Mouse (Mus musculus): Measurements from ENCODE around the gene Olfr1225. TPM values are rescaled to one million over a fixed set of nuclear protein-coding genes. Genes with fewer than 3 reads are reported as not detected.
"Not testable (repeated sequence)": the region's sequence is repeated elsewhere in the genome, so short reads cannot be mapped to it uniquely, and the experiment has no call there.

The Olfr1225 gene
- not detected in 2 replicates for polyA plus RNA-seq (2015; fragmentation: Nextera tagmentation; extraction: Ambion mirVana)

GRCm38 (mm10) chr2:89174569-89174968, at the start of gene Olfr1225:
Gene Olfr1225 (minus strand): TSS chr2:89174669.
- Histone ChIP-seq H3K27ac (ENCODE audit: low read length) (no peak within 1 kb of the TSS), H3K4me1 (ENCODE audit: control insufficient read depth, insufficient read depth, low read length) (no peaks in the 10 kb centered on the region), H3K9me3 (replicated peaks; ENCODE audit: control insufficient read depth, low read length, poor library complexity, severe bottlenecking) (no peaks in the 10 kb centered on the region), H3K4me3 (ENCODE audit: low read depth, low read length) (no peak within 1 kb of the TSS), H3K36me3 (ENCODE audit: control insufficient read depth, insufficient read depth, low read length) (no peaks in the 10 kb centered on the region), H3K9ac (ENCODE audit: low read depth, low read length) (no peak within 1 kb of the TSS), H3K27me3 (ENCODE audit: control insufficient read depth, insufficient read depth, low read depth, low read length) (no peaks in the 10 kb centered on the region), H3K4me2 (ENCODE audit: low read length) (no peak within 1 kb of the TSS)
- 97% methylated on average over 1 of the region's 1 CpGs for WGBS
- ATAC-seq, result no peak

- 52% methylated on average over 2 of the region's 2 CpGs for WGBS
- no peaks in the 10 kb centered on the region for H3K9me3 ChIP-seq (replicated peaks; ENCODE audit: control insufficient read depth, low read length, poor library complexity, severe bottlenecking)
- H3K27ac ChIP-seq (ENCODE audit: low read length), result no peak within 1 kb of the TSS
- no peak within 1 kb of the TSS for H3K4me3 ChIP-seq (ENCODE audit: low read depth, low read length)
- H3K4me1 ChIP-seq (ENCODE audit: control insufficient read depth, insufficient read depth, low read length), result no peaks in the 10 kb centered on the region
- no peaks in the 10 kb centered on the region for H3K36me3 ChIP-seq (ENCODE audit: control insufficient read depth, insufficient read depth, low read length)
- no peak within 1 kb of the TSS for H3K4me2 ChIP-seq (ENCODE audit: low read length)
- no peaks in the 10 kb centered on the region for H3K27me3 ChIP-seq (ENCODE audit: control insufficient read depth, insufficient read depth, low read depth, low read length)
- ATAC-seq, result no peak
- no peak within 1 kb of the TSS for H3K9ac ChIP-seq (ENCODE audit: low read depth, low read length)
Measured at GRCm38 (mm10) chr2:89199948-89200347, 25.5 kb upstream of the Olfr1225 start, which contains the start of gene Olfr1226. Gene Olfr1226 (minus strand): TSS chr2:89200048.

GRCm38 (mm10) chr2:89196325-89196982, 22.0 kb upstream of the Olfr1225 start:
- no peaks in the 10 kb centered on the region for H3K27me3 ChIP-seq (ENCODE audit: control insufficient read depth, insufficient read depth, low read depth, low read length)
- no peak overlapping the region for H3K9ac ChIP-seq (ENCODE audit: low read depth, low read length)
- no peaks in the 10 kb centered on the region for H3K4me1 ChIP-seq (ENCODE audit: control insufficient read depth, insufficient read depth, low read length)
- no peaks in the 10 kb centered on the region for H3K36me3 ChIP-seq (ENCODE audit: control insufficient read depth, insufficient read depth, low read length)
- no peak overlapping the region for H3K27ac ChIP-seq (ENCODE audit: low read length)
- no peaks in the 10 kb centered on the region for H3K9me3 ChIP-seq (replicated peaks; ENCODE audit: control insufficient read depth, low read length, poor library complexity, severe bottlenecking)
- ATAC-seq, result no peak
- WGBS, result 90% methylated on average over 3 of the region's 3 CpGs
- no peak overlapping the region for H3K4me3 ChIP-seq (ENCODE audit: low read depth, low read length)
- H3K4me2 ChIP-seq (ENCODE audit: low read length), result no peak overlapping the region

- H3K4me1 ChIP-seq (ENCODE audit: control insufficient read depth, insufficient read depth, low read length); H3K4me3 ChIP-seq (ENCODE audit: low read depth, low read length); H3K4me2 ChIP-seq (ENCODE audit: low read length); H3K9me3 ChIP-seq (replicated peaks; ENCODE audit: control insufficient read depth, low read length, poor library complexity, severe bottlenecking); ATAC-seq; H3K36me3 ChIP-seq (ENCODE audit: control insufficient read depth, insufficient read depth, low read length); H3K27me3 ChIP-seq (ENCODE audit: control insufficient read depth, insufficient read depth, low read depth, low read length); H3K9ac ChIP-seq (ENCODE audit: low read depth, low read length); H3K27ac ChIP-seq (ENCODE audit: low read length): not testable (repeated sequence)
- WGBS, result 93% methylated on average over 4 of the region's 4 CpGs
Measured at GRCm38 (mm10) chr2:89164711-89165110, 9.8 kb downstream of the Olfr1225 start.

- not testable (repeated sequence) for ATAC-seq; H3K4me3 ChIP-seq (ENCODE audit: low read depth, low read length); H3K36me3 ChIP-seq (ENCODE audit: control insufficient read depth, insufficient read depth, low read length); H3K4me2 ChIP-seq (ENCODE audit: low read length); H3K27me3 ChIP-seq (ENCODE audit: control insufficient read depth, insufficient read depth, low read depth, low read length); H3K9me3 ChIP-seq (replicated peaks; ENCODE audit: control insufficient read depth, low read length, poor library complexity, severe bottlenecking); H3K27ac ChIP-seq (ENCODE audit: low read length); H3K4me1 ChIP-seq (ENCODE audit: control insufficient read depth, insufficient read depth, low read length); H3K9ac ChIP-seq (ENCODE audit: low read depth, low read length)
- 97% methylated on average over 8 of the region's 8 CpGs for WGBS
Measured at GRCm38 (mm10) chr2:89163991-89164390, 10.5 kb downstream of the Olfr1225 start, which contains the start of gene Olfr1224-ps1. Gene Olfr1224-ps1 (minus strand): TSS chr2:89164091.

- Histone ChIP-seq H3K4me2 (ENCODE audit: low read length) (no peak within 1 kb of the TSS), H3K27ac (ENCODE audit: low read length) (no peak within 1 kb of the TSS), H3K4me3 (ENCODE audit: low read depth, low read length) (no peak within 1 kb of the TSS), H3K4me1 (ENCODE audit: control insufficient read depth, insufficient read depth, low read length) (no peaks in the 10 kb centered on the region), H3K9ac (ENCODE audit: low read depth, low read length) (no peak within 1 kb of the TSS), H3K27me3 (ENCODE audit: control insufficient read depth, insufficient read depth, low read depth, low read length) (no peaks in the 10 kb centered on the region), H3K36me3 (ENCODE audit: control insufficient read depth, insufficient read depth, low read length) (no peaks in the 10 kb centered on the region), H3K9me3 (replicated peaks; ENCODE audit: control insufficient read depth, low read length, poor library complexity, severe bottlenecking) (no peaks in the 10 kb centered on the region)
- WGBS, result 73% methylated on average over 1 of the region's 1 CpGs
- ATAC-seq, result no peak
Measured at GRCm38 (mm10) chr2:89151460-89151859, 23.0 kb downstream of the Olfr1225 start, which contains the start of gene Olfr1223. Gene Olfr1223 (minus strand): TSS chr2:89151560.

GRCm38 (mm10) chr2:89132954-89133353, 41.5 kb downstream of the Olfr1225 start, which contains the start of gene Olfr1222:
Gene Olfr1222 (minus strand): TSS chr2:89133054.
- Histone ChIP-seq H3K4me1 (ENCODE audit: control insufficient read depth, insufficient read depth, low read length) (no peaks in the 10 kb centered on the region), H3K9me3 (replicated peaks; ENCODE audit: control insufficient read depth, low read length, poor library complexity, severe bottlenecking) (no peaks in the 10 kb centered on the region), H3K27me3 (ENCODE audit: control insufficient read depth, insufficient read depth, low read depth, low read length) (no peaks in the 10 kb centered on the region), H3K27ac (ENCODE audit: low read length) (no peak within 1 kb of the TSS), H3K9ac (ENCODE audit: low read depth, low read length) (no peak within 1 kb of the TSS), H3K4me3 (ENCODE audit: low read depth, low read length) (no peak within 1 kb of the TSS), H3K4me2 (ENCODE audit: low read length) (no peak within 1 kb of the TSS), H3K36me3 (ENCODE audit: control insufficient read depth, insufficient read depth, low read length) (no peaks in the 10 kb centered on the region)
- ATAC-seq, result no peak
- 82% methylated on average over 3 of the region's 3 CpGs for WGBS

Other genes with a start within 250 kb of the Olfr1225 start
- not detected in 2 replicates for gene Olfr1211, start 236.6 kb downstream of the Olfr1225 start, polyA plus RNA-seq (2015; fragmentation: Nextera tagmentation; extraction: Ambion mirVana)
- not detected in 2 replicates for gene Olfr1212, start 220.7 kb downstream of the Olfr1225 start, polyA plus RNA-seq (2015; fragmentation: Nextera tagmentation; extraction: Ambion mirVana)
- not detected in 2 replicates for gene Gm13762, start 194.4 kb downstream of the Olfr1225 start, polyA plus RNA-seq (2015; fragmentation: Nextera tagmentation; extraction: Ambion mirVana)
- not detected in 2 replicates for gene Olfr1214, start 182.0 kb downstream of the Olfr1225 start, polyA plus RNA-seq (2015; fragmentation: Nextera tagmentation; extraction: Ambion mirVana)
- not detected in 2 replicates for gene Olfr1215, start 167.7 kb downstream of the Olfr1225 start, polyA plus RNA-seq (2015; fragmentation: Nextera tagmentation; extraction: Ambion mirVana)
- gene Olfr1216, start 156.3 kb downstream of the Olfr1225 start, polyA plus RNA-seq (2015; fragmentation: Nextera tagmentation; extraction: Ambion mirVana), result not detected in 2 replicates
- gene Olfr1217, start 142.6 kb downstream of the Olfr1225 start, polyA plus RNA-seq (2015; fragmentation: Nextera tagmentation; extraction: Ambion mirVana), result not detected in 2 replicates
- gene Olfr1218, start 113.5 kb downstream of the Olfr1225 start, polyA plus RNA-seq (2015; fragmentation: Nextera tagmentation; extraction: Ambion mirVana), result not detected in 2 replicates
- not detected in 2 replicates for gene Olfr1219, start 91.2 kb downstream of the Olfr1225 start, polyA plus RNA-seq (2015; fragmentation: Nextera tagmentation; extraction: Ambion mirVana)
- gene Olfr1220, start 67.8 kb downstream of the Olfr1225 start, polyA plus RNA-seq (2015; fragmentation: Nextera tagmentation; extraction: Ambion mirVana), result not detected in 2 replicates
- gene Olfr1221, start 57.4 kb downstream of the Olfr1225 start, polyA plus RNA-seq (2015; fragmentation: Nextera tagmentation; extraction: Ambion mirVana), result not detected in 2 replicates
- not detected in 2 replicates for gene Olfr1222, start 41.6 kb downstream of the Olfr1225 start, polyA plus RNA-seq (2015; fragmentation: Nextera tagmentation; extraction: Ambion mirVana)
- not detected in 2 replicates for gene Olfr1223, start 23.1 kb downstream of the Olfr1225 start, polyA plus RNA-seq (2015; fragmentation: Nextera tagmentation; extraction: Ambion mirVana)
- not detected in 2 replicates for gene Olfr1224-ps1, start 10.6 kb downstream of the Olfr1225 start, polyA plus RNA-seq (2015; fragmentation: Nextera tagmentation; extraction: Ambion mirVana)
- gene Olfr1226, start 25.4 kb upstream of the Olfr1225 start, polyA plus RNA-seq (2015; fragmentation: Nextera tagmentation; extraction: Ambion mirVana), result not detected in 2 replicates
- gene Olfr1228, start 79.4 kb upstream of the Olfr1225 start, polyA plus RNA-seq (2015; fragmentation: Nextera tagmentation; extraction: Ambion mirVana), result not detected in 2 replicates
- gene Olfr1229, start 113.3 kb upstream of the Olfr1225 start, polyA plus RNA-seq (2015; fragmentation: Nextera tagmentation; extraction: Ambion mirVana), result not detected in 2 replicates
- gene Olfr1230, start 122.6 kb upstream of the Olfr1225 start, polyA plus RNA-seq (2015; fragmentation: Nextera tagmentation; extraction: Ambion mirVana), result not detected in 2 replicates
- gene Olfr1231, start 132.4 kb upstream of the Olfr1225 start, polyA plus RNA-seq (2015; fragmentation: Nextera tagmentation; extraction: Ambion mirVana), result not detected in 2 replicates
- gene Olfr1232, start 155.0 kb upstream of the Olfr1225 start, polyA plus RNA-seq (2015; fragmentation: Nextera tagmentation; extraction: Ambion mirVana), result not detected in 2 replicates
- gene Olfr1233, start 167.7 kb upstream of the Olfr1225 start, polyA plus RNA-seq (2015; fragmentation: Nextera tagmentation; extraction: Ambion mirVana), result not detected in 2 replicates
- gene Olfr1234, start 190.2 kb upstream of the Olfr1225 start, polyA plus RNA-seq (2015; fragmentation: Nextera tagmentation; extraction: Ambion mirVana), result not detected in 2 replicates
- not detected in 2 replicates for gene Olfr1238, start 235.0 kb upstream of the Olfr1225 start, polyA plus RNA-seq (2015; fragmentation: Nextera tagmentation; extraction: Ambion mirVana)
- not detected in 2 replicates for gene Olfr1239, start 245.7 kb upstream of the Olfr1225 start, polyA plus RNA-seq (2015; fragmentation: Nextera tagmentation; extraction: Ambion mirVana)